Mouse (Mus musculus) liver, adult 2 months (tissue): ENCODE measurements around the gene Sh3kbp1. TPM values are rescaled to one million over a fixed set of nuclear protein-coding genes. Genes with fewer than 3 reads are reported as not detected.

Source experiments
- DNase-seq: peaks from one replicate; pipeline ENCODE4 v3.0.0-alpha.2; 2011; ENCODE audit warnings: low read depth, low spot score; ENCODE audit errors: extremely low read depth
- H3K27ac ChIP-seq: fragments of 200-500 bp; replicated peaks from 2 replicates; pipeline ENCODE4 v1.5.1; 2012; ENCODE audit warnings: low read depth, mild to moderate bottlenecking, control low read depth, inconsistent platforms, low read length; ENCODE audit not compliant: insufficient read depth
- H3K27me3 ChIP-seq: fragments of 200-500 bp; 2 replicates; pipeline ENCODE4 v1.6.1; 2012; ENCODE audit warnings: mild to moderate bottlenecking, moderate library complexity, low read length, inconsistent platforms; ENCODE audit not compliant: control insufficient read depth, insufficient read depth
- H3K36me3 ChIP-seq: fragments of 200-500 bp; 2 replicates; pipeline ENCODE4 v1.6.1; 2012; ENCODE audit warnings: low read length, inconsistent platforms; ENCODE audit not compliant: control insufficient read depth, insufficient read depth
- H3K4me1 ChIP-seq: fragments of 200-500 bp; 2 replicates; pipeline ENCODE4 v1.6.1; 2011; ENCODE audit warnings: low read length; ENCODE audit not compliant: control insufficient read depth, insufficient read depth
- H3K4me3 ChIP-seq: fragments of 200-500 bp; 2 replicates; pipeline ENCODE4 v1.5.1; 2011; ENCODE audit warnings: low read depth, mild to moderate bottlenecking, control low read depth, low read length, moderate library complexity; ENCODE audit not compliant: insufficient read depth
- H3K79me2 ChIP-seq: fragments of 200-500 bp; 2 replicates; pipeline ENCODE4 v1.6.1; 2012; ENCODE audit warnings: inconsistent platforms, mild to moderate bottlenecking, low read length, moderate library complexity; ENCODE audit not compliant: control insufficient read depth, insufficient read depth
- H3K9ac ChIP-seq: fragments of 200-500 bp; 2 replicates; pipeline ENCODE4 v1.6.1; 2012; ENCODE audit warnings: low read depth, mild to moderate bottlenecking, control low read depth, inconsistent platforms, low read length
- CTCF ChIP-seq: fragments of 200-500 bp; IDR thresholded peaks from 2 replicates; pipeline ENCODE4 v1.5.1; 2011; ENCODE audit warnings: low read depth, low read length, control low read depth
- POLR2A ChIP-seq: fragments of 200-500 bp; IDR thresholded peaks from 2 replicates; pipeline ENCODE4 v1.6.1; 2011; ENCODE audit warnings: low read length, control low read depth; ENCODE audit not compliant: insufficient read depth; ENCODE audit errors: extremely low read depth
- WGBS: fragments of 180-500 bp; shearing (Covaris S2); methylation state at CpG from one replicate; pipeline ENCODE4 v1.1.7; 2018; 5-methylcytosine and 5-hydroxymethylcytosine counted together
- polyA plus RNA-seq: library from polyadenylated mRNA; depleted of rRNA; stranded (reverse); fragments of >200 nt; gene quantifications from 2 replicates; pipeline ENCODE4 v1.2.3, GENCODE M21; 2012
- total RNA-seq: library from RNA; depleted of rRNA; stranded (reverse); fragments of >200 nt; gene quantifications from 2 replicates; pipeline ENCODE4 v1.2.3, GENCODE M21; 2014

The Sh3kbp1 gene
- total and polyA plus RNA-seq, 2 experiments = 1.0 to 1.3 TPM

GRCm38 (mm10) chrX:159702850-159703249, 75.8 kb downstream of the Sh3kbp1 start:
- Histone ChIP-seq H3K9ac (no peak overlapping the region), H3K36me3 (no peaks in the 10 kb centered on the region), H3K27me3 (no peaks in the 10 kb centered on the region), H3K4me1 (no peaks in the 10 kb centered on the region), H3K27ac (no peak overlapping the region), H3K79me2 (no peaks in the 10 kb centered on the region), H3K4me3 (no peak overlapping the region)
- no peak for DNase-seq
- TF ChIP-seq CTCF (no peak), POLR2A (no peak)
- 96% methylated on average over 2 of the region's 2 CpGs for WGBS

GRCm38 (mm10) chrX:159704381-159705004, 77.4 kb downstream of the Sh3kbp1 start:
- H3K27me3 ChIP-seq = no peaks in the 10 kb centered on the region
- no peaks in the 10 kb centered on the region for H3K79me2 ChIP-seq
- no peaks in the 10 kb centered on the region for H3K36me3 ChIP-seq
- no peaks in the 10 kb centered on the region; the same call in 1 of the 2 replicates for H3K4me1 ChIP-seq
- no peak overlapping the region for H3K4me3 ChIP-seq
- no peak overlapping the region for H3K9ac ChIP-seq
- TF ChIP-seq CTCF = no peak
- no peak for TF ChIP-seq POLR2A
- WGBS = 67% methylated on average over 4 of the region's 4 CpGs
- DNase-seq = no peak
- no peak overlapping the region for H3K27ac ChIP-seq

GRCm38 (mm10) chrX:159705412-159705811, 78.3 kb downstream of the Sh3kbp1 start:
- H3K4me1 ChIP-seq = no peaks in the 10 kb centered on the region; the same call in 1 of the 2 replicates
- H3K4me3 ChIP-seq = no peak overlapping the region
- H3K36me3 ChIP-seq = no peaks in the 10 kb centered on the region
- no peaks in the 10 kb centered on the region for H3K27me3 ChIP-seq
- no peak for DNase-seq
- no peak for TF ChIP-seq CTCF
- TF ChIP-seq POLR2A = no peak
- H3K27ac ChIP-seq = no peak overlapping the region
- WGBS = 91% methylated on average over 2 of the region's 2 CpGs
- no peak overlapping the region for H3K9ac ChIP-seq
- H3K79me2 ChIP-seq = no peaks in the 10 kb centered on the region

- H3K4me3 ChIP-seq = no peak overlapping the region
- no peak for TF ChIP-seq POLR2A
- TF ChIP-seq CTCF = no peak
- WGBS = 39% methylated on average over 8 of the region's 8 CpGs
- no peak overlapping the region for H3K27ac ChIP-seq
- DNase-seq = no peak
- no peaks in the 10 kb centered on the region for H3K27me3 ChIP-seq
- no peaks in the 10 kb centered on the region for H3K36me3 ChIP-seq
- no peaks in the 10 kb centered on the region for H3K79me2 ChIP-seq
- no peak overlapping the region for H3K9ac ChIP-seq
- no peaks in the 10 kb centered on the region; the same call in 1 of the 2 replicates for H3K4me1 ChIP-seq
Observed at GRCm38 (mm10) chrX:159708076-159708830, 81.2 kb downstream of the Sh3kbp1 start.

DNA sequence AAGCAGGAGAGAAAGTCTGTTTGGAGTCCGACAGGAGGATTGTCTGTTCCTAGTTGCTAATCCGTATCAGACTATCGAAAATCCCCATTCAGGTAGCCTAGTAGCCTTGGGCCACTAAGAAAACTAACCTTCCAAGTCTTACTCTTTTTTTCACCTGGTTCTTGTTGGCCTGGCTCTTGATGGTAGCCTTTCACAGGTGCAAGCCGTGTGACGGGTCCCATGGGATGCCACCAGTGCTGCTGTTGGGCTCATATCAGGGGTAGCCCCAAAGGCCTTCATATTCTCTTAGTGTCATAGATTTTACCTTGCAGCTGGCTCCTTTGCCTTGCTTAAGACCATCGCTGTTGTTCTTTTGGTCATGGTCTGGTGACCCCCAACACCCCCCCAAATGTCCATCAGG, 82.2 kb downstream of the Sh3kbp1 start:
- DNase-seq = no peak
- no peak overlapping the region for H3K27ac ChIP-seq
- H3K9ac ChIP-seq = no peak overlapping the region
- TF ChIP-seq POLR2A = no peak
- TF ChIP-seq CTCF = no peak
- H3K27me3 ChIP-seq = no peaks in the 10 kb centered on the region
- H3K4me1 ChIP-seq = no peaks in the 10 kb centered on the region; the same call in 1 of the 2 replicates
- no peaks in the 10 kb centered on the region for H3K36me3 ChIP-seq
- H3K79me2 ChIP-seq = no peaks in the 10 kb centered on the region
- H3K4me3 ChIP-seq = no peak overlapping the region
- 98% methylated on average over 6 of the region's 6 CpGs for WGBS
